Mouse (Mus musculus) liver, embryonic 11.5 days (tissue): ENCODE results near the gene Olfr984. TPM values are rescaled to one million over a fixed set of nuclear protein-coding genes. Genes with fewer than 3 reads are reported as not detected.

ENCODE experiments used
- ATAC-seq: fragments of 200-750 bp; cut with Nextera tagmentation; replicated peaks from 2 replicates; pipeline ENCODE4 v1.8.0; 2017; ENCODE audit warnings: moderate number of reproducible peaks, mild to moderate bottlenecking, moderate TSS enrichment, moderate library complexity; ENCODE audit not compliant: low FRiP score
- DNase-seq: peaks from one replicate; pipeline ENCODE4 v3.0.0-alpha.2; 2017; ENCODE audit warnings: low spot score
- H3K27ac ChIP-seq: fragments of 300-500 bp; sonication (generic); 2 replicates; pipeline ENCODE4 v1.5.1; 2014; ENCODE audit warnings: mild to moderate bottlenecking, low read depth, low read length, control low read depth
- H3K27me3 ChIP-seq: fragments of 300-500 bp; sonication (generic); replicated peaks from 2 replicates; pipeline ENCODE4 v1.6.1; 2014; ENCODE audit warnings: low read length, mixed read lengths; ENCODE audit not compliant: control insufficient read depth, insufficient read depth
- H3K36me3 ChIP-seq: fragments of 300-500 bp; sonication (generic); 2 replicates; pipeline ENCODE4 v1.6.1; 2014; ENCODE audit warnings: mild to moderate bottlenecking, low read length, moderate library complexity, mixed read lengths; ENCODE audit not compliant: control insufficient read depth, insufficient read depth
- H3K4me1 ChIP-seq: fragments of 300-500 bp; sonication (generic); replicated peaks from 2 replicates; pipeline ENCODE4 v1.6.1; 2014; ENCODE audit warnings: low read length, mixed read lengths; ENCODE audit not compliant: control insufficient read depth, insufficient read depth
- H3K4me2 ChIP-seq: fragments of 300-500 bp; sonication (generic); 2 replicates; pipeline ENCODE4 v1.6.1; 2014; ENCODE audit warnings: mild to moderate bottlenecking, control low read depth, moderate library complexity
- H3K4me3 ChIP-seq: fragments of 300-500 bp; sonication (generic); 2 replicates; pipeline ENCODE4 v1.5.1; 2014; ENCODE audit warnings: low read depth, low read length, control low read depth
- H3K9ac ChIP-seq: fragments of 300-500 bp; sonication (generic); 2 replicates; pipeline ENCODE4 v1.6.1; 2014; ENCODE audit warnings: low read depth, low read length, control low read depth
- H3K9me3 ChIP-seq: fragments of 300-500 bp; sonication (generic); 2 replicates; pipeline ENCODE4 v1.6.1; 2016; ENCODE audit warnings: low read length, inconsistent platforms, mixed read lengths; ENCODE audit not compliant: control insufficient read depth
- WGBS: fragments of 180-500 bp; shearing (Covaris S2); extraction: QIAGEN DNeasy Blood & Tissue Kit; methylation state at CpG from one replicate; pipeline ENCODE4 v1.1.7; 2014; 5-methylcytosine and 5-hydroxymethylcytosine counted together
- polyA plus RNA-seq: library from polyadenylated mRNA; unstranded; fragments of >200 nt; fragmentation: Nextera tagmentation; extraction: Ambion mirVana; gene quantifications from 2 replicates; pipeline ENCODE4 v1.2.1, GENCODE M21; 2014

The Olfr984 gene
- polyA plus RNA-seq, 1 experiment from 2014 or later = not detected

DNA sequence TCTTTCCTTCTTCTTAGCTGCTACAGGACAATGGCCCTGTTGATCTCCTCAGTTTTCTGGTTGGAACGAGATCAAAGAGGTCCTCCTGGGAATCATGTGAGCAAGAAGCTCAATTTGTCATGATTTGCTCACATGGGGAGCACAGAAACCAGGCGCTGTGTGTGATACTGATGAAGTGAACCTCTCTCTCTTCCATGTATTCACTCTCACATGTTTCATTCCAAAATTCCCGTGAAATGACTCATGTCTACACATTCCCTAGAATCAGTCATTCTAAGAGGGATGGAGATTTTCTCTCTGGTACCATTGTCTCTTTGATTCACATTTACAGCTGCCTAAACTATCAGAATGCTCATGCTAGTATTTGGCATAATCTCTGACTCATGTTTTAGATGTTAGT is 19.2 kb downstream of the Olfr984 start:
- 66% methylated on average over 3 of the region's 3 CpGs for WGBS
- Histone ChIP-seq H3K4me3 (no peak overlapping the region), H3K27ac (no peak overlapping the region), H3K27me3 (no peaks in the 10 kb centered on the region), H3K4me1 (no peaks in the 10 kb centered on the region), H3K9me3 (no peaks in the 10 kb centered on the region), H3K9ac (no peak overlapping the region), H3K4me2 (no peak overlapping the region), H3K36me3 (no peaks in the 10 kb centered on the region)
- ATAC-seq = no peak
- DNase-seq = no peak

DNA sequence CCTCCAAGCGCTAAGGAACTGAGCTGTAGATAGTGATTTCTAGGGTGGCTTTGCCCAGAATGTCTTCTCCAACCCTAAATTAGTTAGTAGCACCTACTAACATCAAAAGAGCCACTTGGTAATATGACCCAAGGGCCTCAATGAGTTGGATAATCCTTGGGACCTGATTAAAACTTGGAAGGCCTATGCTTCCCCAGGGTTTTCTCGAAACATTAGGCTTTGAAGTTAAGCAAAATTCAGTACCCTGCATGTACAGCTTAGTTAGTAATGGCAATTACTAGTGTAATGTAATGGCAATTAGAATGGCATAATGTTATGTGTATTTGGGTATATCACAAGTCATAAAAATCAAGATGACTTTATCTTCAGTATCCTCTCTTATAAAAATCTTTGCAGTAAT is 20.5 kb downstream of the Olfr984 start, which contains the start of gene Olfr983:
Gene Olfr983, minus strand, starts transcription at position 101 of the 400 bp plus-strand sequence.
- ATAC-seq = no peak
- Histone ChIP-seq H3K9me3 (no peaks in the 10 kb centered on the region), H3K4me3 (no peak within 1 kb of the TSS), H3K9ac (no peak within 1 kb of the TSS), H3K27ac (no peak within 1 kb of the TSS), H3K4me1 (no peaks in the 10 kb centered on the region), H3K27me3 (no peaks in the 10 kb centered on the region), H3K36me3 (no peaks in the 10 kb centered on the region), H3K4me2 (no peak within 1 kb of the TSS)
- WGBS = 77% methylated on average over 2 of the region's 2 CpGs
- DNase-seq = no peak

DNA sequence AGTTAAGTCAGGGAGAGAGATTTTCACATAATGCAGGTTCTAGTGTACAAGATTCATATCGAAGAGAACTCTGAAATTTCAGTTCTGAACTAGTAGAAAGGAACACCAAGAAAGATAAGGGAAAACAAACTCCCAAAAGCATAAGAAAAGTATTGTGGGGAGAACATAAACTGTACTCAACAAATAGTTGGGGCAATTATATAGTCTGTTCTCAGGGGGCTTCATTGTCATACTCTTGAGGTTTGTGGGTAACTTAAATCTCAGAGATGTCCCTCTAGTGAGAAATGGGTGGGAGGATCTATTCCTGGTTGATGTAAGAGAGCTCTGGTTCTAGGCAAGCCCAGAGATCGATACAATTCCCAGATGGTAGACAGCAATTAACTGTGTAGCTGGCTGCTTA is 40.5 kb downstream of the Olfr984 start, which contains the start of gene Olfr982:
Gene Olfr982, plus strand, starts transcription at position 301 of the 400 bp plus-strand sequence.
- Histone ChIP-seq H3K9ac (no peak within 1 kb of the TSS), H3K36me3 (no peaks in the 10 kb centered on the region), H3K27ac (no peak within 1 kb of the TSS), H3K27me3 (no peaks in the 10 kb centered on the region), H3K4me1 (no peaks in the 10 kb centered on the region), H3K4me2 (no peak within 1 kb of the TSS), H3K9me3 (no peaks in the 10 kb centered on the region), H3K4me3 (no peak within 1 kb of the TSS)
- whole genome bisulfite sequencing = 77% methylated on average over 2 of the region's 2 CpGs
- no peak for DNase-seq
- no peak for ATAC-seq

DNA sequence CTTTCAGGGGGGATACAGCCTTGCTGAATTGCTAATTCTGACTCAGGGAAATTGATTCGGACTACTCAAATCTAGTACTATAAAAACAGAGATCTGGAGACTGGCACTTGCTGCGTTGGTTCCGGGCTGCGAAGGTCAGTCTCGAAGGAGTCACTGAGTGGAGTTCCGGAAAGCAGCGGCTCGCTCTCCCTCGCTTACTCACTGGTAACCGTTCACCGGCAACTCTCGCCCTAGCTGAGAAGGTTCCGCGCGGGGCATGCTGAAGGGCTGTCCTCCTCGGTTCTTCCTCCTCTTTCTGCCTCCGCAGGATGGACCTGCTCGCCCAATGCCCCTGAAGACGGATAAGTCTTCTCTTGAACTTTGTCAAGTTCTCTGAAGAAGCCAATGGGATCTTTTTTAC is 63.9 kb downstream of the Olfr984 start:
- H3K4me1 ChIP-seq = no peaks in the 10 kb centered on the region
- H3K9ac ChIP-seq = no peak overlapping the region
- WGBS = 88% methylated on average over 19 of the region's 19 CpGs
- H3K27ac ChIP-seq = no peak overlapping the region
- DNase-seq (no peak), ATAC-seq (no peak)
- no peaks in the 10 kb centered on the region for H3K27me3 ChIP-seq
- H3K9me3 ChIP-seq = no peaks in the 10 kb centered on the region
- no peak overlapping the region for H3K4me3 ChIP-seq
- no peak overlapping the region for H3K4me2 ChIP-seq
- no peaks in the 10 kb centered on the region for H3K36me3 ChIP-seq

Other genes with a start within 250 kb of the Olfr984 start
- not detected in 2 replicates for gene Olfr972, start 247.8 kb downstream of the Olfr984 start, polyA plus RNA-seq
- gene Olfr229, start 206.9 kb downstream of the Olfr984 start, polyA plus RNA-seq = not detected in 2 replicates
- gene Olfr974, start 176.7 kb downstream of the Olfr984 start, polyA plus RNA-seq = not detected in 2 replicates
- gene Olfr975, start 162.2 kb downstream of the Olfr984 start, polyA plus RNA-seq = not detected in 2 replicates
- gene Olfr976, start 153.1 kb downstream of the Olfr984 start, polyA plus RNA-seq = not detected in 2 replicates
- not detected in 2 replicates for gene Olfr978, start 122.1 kb downstream of the Olfr984 start, polyA plus RNA-seq
- not detected in 2 replicates for gene Olfr979, start 110.7 kb downstream of the Olfr984 start, polyA plus RNA-seq
- gene Olfr980, start 104.6 kb downstream of the Olfr984 start, polyA plus RNA-seq = not detected in 2 replicates
- gene Olfr981, start 92.7 kb downstream of the Olfr984 start, polyA plus RNA-seq = not detected in 2 replicates
- gene Olfr982, start 40.4 kb downstream of the Olfr984 start, polyA plus RNA-seq = not detected in 2 replicates
- gene Olfr983, start 20.6 kb downstream of the Olfr984 start, polyA plus RNA-seq = not detected in 2 replicates
- not detected in 2 replicates for gene Olfr985, start 16.0 kb upstream of the Olfr984 start, polyA plus RNA-seq
- gene Tmem225, start 33.9 kb upstream of the Olfr984 start, polyA plus RNA-seq = not detected in 2 replicates
- gene Olfr986, start 66.7 kb upstream of the Olfr984 start, polyA plus RNA-seq = 0.06 TPM in 1 of 2 replicates, not detected in the other
- gene Zfp202, start 78.1 kb upstream of the Olfr984 start, polyA plus RNA-seq = 3.4 and 4.4 TPM in 2 replicates
- 0.08 and 0.22 TPM in 2 replicates for gene Scn3b, start 155.0 kb upstream of the Olfr984 start, polyA plus RNA-seq